ENCODE assay signal across 8 mouse cellular contexts in genomic region chr9:111093094-111093493, GRCm38 (mm10). TPM values are rescaled to one million over a fixed set of nuclear protein-coding genes. Genes with fewer than 3 reads are reported as not detected.
DNase-seq lines count a peak whose midpoint lies in the region; ATAC-seq and TF ChIP-seq lines count a peak whose summit lies in the region.

No protein-coding gene starts in this region.

- TF ChIP-seq EP300 in heart, postnatal 0 days (IDR thresholded peaks at IDR 0.05; ENCODE audit: low read depth): no peak

- no peak for ATAC-seq in kidney, embryonic 16.5 days (ENCODE audit: low FRiP score, low TSS enrichment)
- ATAC-seq in heart, postnatal 0 days (ENCODE audit: insufficient read depth, low read depth): 0 out of 2 replicates have a peak, but pooled peaks have one; percentile 39

- peak; percentile 79 for DNase-seq in kidney, adult 2 months
- DNase-seq in NIH3T3 (ENCODE audit: low read depth): peak; percentile 79
- peak; percentile 40 for DNase-seq in cerebellum, adult 9-11 months
- peak; percentile 71 for DNase-seq in heart, postnatal 0 days (ENCODE audit: low spot score)
- peak; percentile 65 for DNase-seq in left cerebral cortex, postnatal 25 days (ENCODE audit: low spot score in 2 of 2)
- peak; percentile 41 for DNase-seq in retina, adult 2 months (ENCODE audit: low read depth, low spot score)
- DNase-seq in urinary bladder, postnatal 36 days (ENCODE audit: low spot score in 2 of 2): peak; percentile 37 to 62

- H3K4me3 ChIP-seq in kidney, adult 2 months (ENCODE audit: insufficient read depth, low read depth, low read length): no peak overlapping the region
- no peak overlapping the region for H3K4me3 ChIP-seq in kidney, embryonic 16.5 days (ENCODE audit: low read length)
- H3K4me3 ChIP-seq in heart, postnatal 0 days (ENCODE audit: low read depth, low read length): no peak overlapping the region

- peaks cover 11% of the 10 kb centered on the region for H3K4me1 ChIP-seq in kidney, adult 2 months (ENCODE audit: control insufficient read depth, insufficient read depth, low read length)
- H3K4me1 ChIP-seq in kidney, embryonic 16.5 days (ENCODE audit: insufficient read depth, low read length): peaks cover 27% of the 10 kb centered on the region
- peaks cover 20% of the 10 kb centered on the region for H3K4me1 ChIP-seq in heart, postnatal 0 days (ENCODE audit: control insufficient read depth, insufficient read depth)

- H3K4me2 ChIP-seq in kidney, embryonic 16.5 days (replicated peaks; ENCODE audit: low read depth, low read length): no peak overlapping the region
- peak overlapping the region; percentile 7; the same call in 1 of the 2 replicates for H3K4me2 ChIP-seq in heart, postnatal 0 days (ENCODE audit: low read depth, low read length)

- peak; percentile 96 for TF ChIP-seq CTCF in kidney, adult 2 months (conservative IDR thresholded peaks at IDR 0.05; ENCODE audit: insufficient read depth, insufficient read length, low read depth, low read length)
- peak; percentile 89 for TF ChIP-seq CTCF in heart, postnatal 0 days (IDR thresholded peaks at IDR 0.05; ENCODE audit: low read depth)

- no peak overlapping the region for H3K9ac ChIP-seq in kidney, embryonic 16.5 days (replicated peaks; ENCODE audit: low read length)
- H3K9ac ChIP-seq in heart, postnatal 0 days (replicated peaks; ENCODE audit: low read depth, low read length): no peak overlapping the region

- H3K9me3 ChIP-seq in kidney, embryonic 16.5 days (ENCODE audit: low read length): no peaks in the 10 kb centered on the region
- no peaks in the 10 kb centered on the region for H3K9me3 ChIP-seq in heart, postnatal 0 days (replicated peaks; ENCODE audit: control insufficient read depth, low read length)

- intact Hi-C loops in left cerebral cortex, postnatal 25 days (cut with DNase I): loop anchor here (2.0 kb wide), 1 partner anchor 156 kb away; no protein-coding TSS in a partner anchor

- WGBS in kidney, adult 2 months: 29% methylated on average over 5 of the region's 5 CpGs
- 28% methylated on average over 5 of the region's 5 CpGs for WGBS in kidney, embryonic 16.5 days
- WGBS in heart, postnatal 0 days: 27% methylated on average over 5 of the region's 5 CpGs

- no peaks in the 10 kb centered on the region for H3K27me3 ChIP-seq in kidney, adult 2 months (replicated peaks; ENCODE audit: control insufficient read depth, insufficient read depth, low read length)
- no peaks in the 10 kb centered on the region; the same call in 1 of the 2 replicates for H3K27me3 ChIP-seq in kidney, embryonic 16.5 days (ENCODE audit: insufficient read depth, low read length)
- peaks cover 4% of the 10 kb centered on the region; the same call in 1 of the 2 replicates for H3K27me3 ChIP-seq in heart, postnatal 0 days (ENCODE audit: control insufficient read depth, insufficient read depth, low read length)

- no peaks in the 10 kb centered on the region for H3K36me3 ChIP-seq in kidney, adult 2 months (ENCODE audit: control insufficient read depth, insufficient read depth, low read length)
- no peaks in the 10 kb centered on the region for H3K36me3 ChIP-seq in kidney, embryonic 16.5 days (ENCODE audit: insufficient read depth, low read length)
- H3K36me3 ChIP-seq in heart, postnatal 0 days (replicated peaks; ENCODE audit: control insufficient read depth, insufficient read depth, low read length): no peaks in the 10 kb centered on the region

- TF ChIP-seq POLR2A in kidney, adult 2 months (IDR thresholded peaks at IDR 0.05; ENCODE audit: low read depth, low read length): no peak

- H3K27ac ChIP-seq in kidney, adult 2 months (ENCODE audit: insufficient read depth, low read depth, low read length): no peak overlapping the region
- no peak overlapping the region for H3K27ac ChIP-seq in kidney, embryonic 16.5 days (ENCODE audit: low read length)
- H3K27ac ChIP-seq in heart, postnatal 0 days (ENCODE audit: low read depth): no peak overlapping the region

RNA-seq across cellular contexts. Expression of gene Lrrfip2, which starts 24.3 kb away (rescaled TPM):
- polyA plus RNA-seq in kidney, adult 2 months (2012; rRNA removed): 10.7 and 12.7 TPM in 2 replicates
- polyA plus RNA-seq in kidney, embryonic 16.5 days (2015; fragmentation: Nextera tagmentation; extraction: Ambion mirVana): 37.8 and 38.2 TPM in 2 replicates
- total RNA-seq in heart, postnatal 0 days (2014; rRNA removed; ENCODE audit: low replicate concordance): 82.4 and 86.6 TPM in 2 replicates
- polyA plus RNA-seq in heart, postnatal 0 days (2015; fragmentation: Nextera tagmentation; extraction: Ambion mirVana): 62.6 and 73.9 TPM in 2 replicates
- 10 to 100 TPM; 38.7 to 42.8 TPM for total RNA-seq in left cerebral cortex, postnatal 25 days (2021)

RNA-seq across cellular contexts. Expression of gene Ccrl2, which starts 35.8 kb away (rescaled TPM):
- polyA plus RNA-seq in kidney, adult 2 months (2012; rRNA removed): 11.1 and 13.8 TPM in 2 replicates
- 0.96 and 1.2 TPM in 2 replicates for polyA plus RNA-seq in kidney, embryonic 16.5 days (2015; fragmentation: Nextera tagmentation; extraction: Ambion mirVana)
- total RNA-seq in heart, postnatal 0 days (2014; rRNA removed; ENCODE audit: low replicate concordance): 7.6 and 8.5 TPM in 2 replicates
- polyA plus RNA-seq in heart, postnatal 0 days (2015; fragmentation: Nextera tagmentation; extraction: Ambion mirVana): 9.9 and 11.6 TPM in 2 replicates
- total RNA-seq in left cerebral cortex, postnatal 25 days (2021): 1 to 10 TPM; 1.0 to 1.1 TPM
